Mouse (Mus musculus): ENCODE measurements at regions not wholly inside any gene's neighbourhood (a gene's known extent, or its start where the extent isn't known, plus 50 kb on each side); places are given as distances from the start of the nearest gene placed in this dataset.

GRCm38 (mm10) chr9:74711698-74712097 lies 150.0 kb upstream of the Onecut1 start:
- TF ChIP-seq CTCF (conservative IDR thresholded peaks at IDR 0.05; ENCODE audit: low read length), result no peak
- TF ChIP-seq POU5F1 (IDR thresholded peaks at IDR 0.05; ENCODE audit: borderline replicate concordance, low read length), result no peak
